Mouse (Mus musculus) liver, embryonic 14.5 days (tissue): ENCODE results near the gene Vav3.

Experiments
- CTCF ChIP-seq: IDR thresholded peaks from 2 replicates; pipeline ENCODE4 v1.5.1; 2016; ENCODE audit warnings: antibody characterized with exemption, low read depth, control low read depth
- EP300 ChIP-seq: IDR thresholded peaks from 2 replicates; pipeline ENCODE4 v1.6.1; 2016; ENCODE audit warnings: antibody characterized with exemption, low read depth

- no peak for TF ChIP-seq CTCF
- TF ChIP-seq EP300 = no peak
Measured at GRCm38 (mm10) chr3:109636045-109636444, 295.6 kb downstream of the Vav3 start.
